Mouse (Mus musculus) MEL (cell line): ENCODE data around the gene Pxylp1.

Source experiments
- EP300 ChIP-seq, 2 experiments: IDR thresholded peaks; 2 replicates each; pipeline ENCODE4 v1.6.1; 2011; ENCODE audit warnings: improper control_type of control experiment in 2 of 2, low read length in 2 of 2, low read depth in 1 of 2, mild to moderate bottlenecking in 1 of 2
- POLR2AphosphoS5 ChIP-seq: IDR thresholded peaks from 2 replicates; pipeline ENCODE4 v1.6.1; 2012; ENCODE audit warnings: low read depth, borderline replicate concordance, mild to moderate bottlenecking, inconsistent platforms, low read length, moderate library complexity, mixed read lengths

GRCm38 (mm10) chr9:96887492-96887891, 5.0 kb downstream of the Pxylp1 start:
- TF ChIP-seq EP300 (IDR thresholded peaks at IDR 0.05; ENCODE audit: low read depth in 1 of 2, low read length in 2 of 2) (no peak), POLR2AphosphoS5 (no peak)
